Mouse (Mus musculus) layer of hippocampus, postnatal 36 days (tissue): ENCODE data around the gene Olfr429. TPM values are rescaled to one million over a fixed set of nuclear protein-coding genes. Genes with fewer than 3 reads are reported as not detected.

Experiments used
- total RNA-seq, 2 experiments: library from RNA; stranded (reverse); gene quantifications; 2 replicates each; pipeline ENCODE4 v1.2.3; 2021

Olfr429 gene
- total RNA-seq, 2 experiments from 2014 or later: not detected

Other genes starting within 250 kb of the Olfr429 start
- gene Ifi211, start 171.3 kb upstream of the Olfr429 start, total RNA-seq: not detected
- gene Mndal, start 141.8 kb upstream of the Olfr429 start, total RNA-seq: 10 to 100 TPM in 1 of 2 experiments, 1 to 10 TPM in 1; 8.6 to 13.0 TPM
- gene Ifi203, start 141.7 kb upstream of the Olfr429 start, total RNA-seq: 1 to 10 TPM; 5.2 to 5.6 TPM
- not detected for gene Ifi202b, start 101.6 kb upstream of the Olfr429 start, total RNA-seq
- gene Ifi205, start 52.5 kb upstream of the Olfr429 start, total RNA-seq: not detected
- gene Olfr433, start 43.6 kb upstream of the Olfr429 start, total RNA-seq: not detected
- gene Olfr432, start 35.1 kb upstream of the Olfr429 start, total RNA-seq: not detected
- not detected for gene Olfr430, start 17.7 kb upstream of the Olfr429 start, total RNA-seq
- not detected for gene Olfr427, start 12.6 kb downstream of the Olfr429 start, total RNA-seq
- gene Olfr231, start 36.8 kb downstream of the Olfr429 start, total RNA-seq: not detected
- not detected for gene Olfr424, start 47.2 kb downstream of the Olfr429 start, total RNA-seq
- not detected for gene Olfr420, start 71.3 kb downstream of the Olfr429 start, total RNA-seq
- under 1 TPM; 0.05 to 0.07 TPM for gene Spta1, start 88.4 kb downstream of the Olfr429 start, total RNA-seq
- not detected for gene Olfr419, start 167.7 kb downstream of the Olfr429 start, total RNA-seq
- gene Mptx1, start 246.2 kb downstream of the Olfr429 start, total RNA-seq: not detected